Mouse (Mus musculus): ENCODE data around the gene Gpr3. TPM values are rescaled to one million over a fixed set of nuclear protein-coding genes. Genes with fewer than 3 reads are reported as not detected.

Gene Gpr3
- polyA plus RNA-seq, 1 experiment from 2014 or later: 0.15 TPM

DNA sequence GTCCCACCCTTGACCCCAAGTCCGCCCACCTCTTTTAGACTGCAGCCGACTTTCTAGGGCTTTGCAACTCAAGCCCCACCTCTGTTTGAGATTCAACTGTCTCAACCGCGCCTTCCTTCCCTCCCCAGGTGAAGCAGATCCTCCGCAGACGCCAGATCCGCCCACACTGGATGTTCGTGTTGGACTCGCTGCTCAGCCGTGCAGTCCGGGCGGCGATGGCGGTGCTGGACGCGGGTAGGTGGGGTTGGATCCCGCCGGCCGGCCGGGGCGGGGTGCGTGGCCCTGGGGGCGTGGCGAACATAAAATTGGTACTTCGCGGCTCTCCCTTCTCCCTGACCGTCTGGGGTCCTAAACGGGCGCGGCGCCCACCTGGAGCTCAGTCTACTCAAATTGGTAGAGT lies 38.9 kb upstream of the Gpr3 start:
- 0 out of 2 replicates have a peak, but pooled peaks have one; percentile 27 for ATAC-seq (ENCODE audit: low read depth)
- Histone ChIP-seq H3K4me2 (ENCODE audit: low read depth, low read length) (peak overlapping the region; percentile 68), H3K9ac (ENCODE audit: low read length) (peak overlapping the region; percentile 49; the same call in 1 of the 2 replicates), H3K27ac (ENCODE audit: low read length) (no peak overlapping the region), H3K36me3 (ENCODE audit: control insufficient read depth, insufficient read depth, low read length) (no peaks in the 10 kb centered on the region), H3K4me1 (replicated peaks; ENCODE audit: control insufficient read depth, insufficient read depth, low read length) (peaks cover 13% of the 10 kb centered on the region), H3K9me3 (ENCODE audit: control insufficient read depth, low read length) (no peaks in the 10 kb centered on the region), H3K4me3 (ENCODE audit: low read length) (peak overlapping the region; percentile 40), H3K27me3 (ENCODE audit: control insufficient read depth, insufficient read depth, low read depth, low read length) (peaks cover 42% of the 10 kb centered on the region)
- WGBS: 5% methylated on average over 31 of the region's 31 CpGs

- no peaks in the 10 kb centered on the region for H3K9me3 ChIP-seq (ENCODE audit: control insufficient read depth, low read length)
- 0 out of 2 replicates have a peak overlapping the region, but pooled peaks have one; percentile 33 for H3K9ac ChIP-seq (ENCODE audit: low read length)
- H3K4me3 ChIP-seq (ENCODE audit: low read length): peak overlapping the region; percentile 40
- peak; percentile 67 for ATAC-seq (ENCODE audit: low read depth)
- WGBS: 3% methylated on average over 22 of the region's 22 CpGs
- H3K27ac ChIP-seq (ENCODE audit: low read length): no peak overlapping the region
- no peaks in the 10 kb centered on the region for H3K36me3 ChIP-seq (ENCODE audit: control insufficient read depth, insufficient read depth, low read length)
- peaks cover 13% of the 10 kb centered on the region for H3K4me1 ChIP-seq (replicated peaks; ENCODE audit: control insufficient read depth, insufficient read depth, low read length)
- peaks cover 41% of the 10 kb centered on the region for H3K27me3 ChIP-seq (ENCODE audit: control insufficient read depth, insufficient read depth, low read depth, low read length)
- peak overlapping the region; percentile 68 for H3K4me2 ChIP-seq (ENCODE audit: low read depth, low read length)
Observed at GRCm38 (mm10) chr4:133250609-133251008, 38.3 kb upstream of the Gpr3 start.

- Histone ChIP-seq H3K4me2 (ENCODE audit: low read depth, low read length) (no peak overlapping the region), H3K36me3 (ENCODE audit: control insufficient read depth, insufficient read depth, low read length) (no peaks in the 10 kb centered on the region), H3K27ac (ENCODE audit: low read length) (no peak overlapping the region), H3K9me3 (ENCODE audit: control insufficient read depth, low read length) (no peaks in the 10 kb centered on the region), H3K4me1 (replicated peaks; ENCODE audit: control insufficient read depth, insufficient read depth, low read length) (peaks cover 13% of the 10 kb centered on the region), H3K27me3 (ENCODE audit: control insufficient read depth, insufficient read depth, low read depth, low read length) (peaks cover 42% of the 10 kb centered on the region), H3K4me3 (ENCODE audit: low read length) (no peak overlapping the region), H3K9ac (ENCODE audit: low read length) (no peak overlapping the region)
- ATAC-seq (ENCODE audit: low read depth): no peak
- WGBS: 59% methylated on average over 13 of the region's 13 CpGs
Observed at GRCm38 (mm10) chr4:133247806-133248449, 35.6 kb upstream of the Gpr3 start.

- Histone ChIP-seq H3K4me2 (ENCODE audit: low read depth, low read length) (no peak overlapping the region), H3K36me3 (ENCODE audit: control insufficient read depth, insufficient read depth, low read length) (no peaks in the 10 kb centered on the region), H3K4me1 (replicated peaks; ENCODE audit: control insufficient read depth, insufficient read depth, low read length) (peaks cover 14% of the 10 kb centered on the region), H3K27me3 (ENCODE audit: control insufficient read depth, insufficient read depth, low read depth, low read length) (peaks cover 46% of the 10 kb centered on the region), H3K27ac (ENCODE audit: low read length) (no peak overlapping the region), H3K9ac (ENCODE audit: low read length) (no peak overlapping the region), H3K4me3 (ENCODE audit: low read length) (no peak overlapping the region), H3K9me3 (ENCODE audit: control insufficient read depth, low read length) (no peaks in the 10 kb centered on the region)
- whole genome bisulfite sequencing: 17% methylated on average over 15 of the region's 15 CpGs
- ATAC-seq (ENCODE audit: low read depth): no peak
Observed at GRCm38 (mm10) chr4:133247072-133247471, 34.7 kb upstream of the Gpr3 start.

GRCm38 (mm10) chr4:133244289-133244688 lies 32.0 kb upstream of the Gpr3 start:
- Histone ChIP-seq H3K36me3 (ENCODE audit: control insufficient read depth, insufficient read depth, low read length) (no peaks in the 10 kb centered on the region), H3K4me2 (ENCODE audit: low read depth, low read length) (no peak overlapping the region), H3K9me3 (ENCODE audit: control insufficient read depth, low read length) (no peaks in the 10 kb centered on the region), H3K4me3 (ENCODE audit: low read length) (no peak overlapping the region), H3K4me1 (replicated peaks; ENCODE audit: control insufficient read depth, insufficient read depth, low read length) (peaks cover 13% of the 10 kb centered on the region), H3K27ac (ENCODE audit: low read length) (no peak overlapping the region), H3K27me3 (ENCODE audit: control insufficient read depth, insufficient read depth, low read depth, low read length) (peaks cover 27% of the 10 kb centered on the region), H3K9ac (ENCODE audit: low read length) (no peak overlapping the region)
- no peak for ATAC-seq (ENCODE audit: low read depth)
- WGBS: 65% methylated on average over 1 of the region's 1 CpGs

GRCm38 (mm10) chr4:133243538-133243937 lies 31.2 kb upstream of the Gpr3 start:
- H3K4me2 ChIP-seq (ENCODE audit: low read depth, low read length): no peak overlapping the region
- no peak for ATAC-seq (ENCODE audit: low read depth)
- 21% methylated on average over 13 of the region's 13 CpGs for WGBS

GRCm38 (mm10) chr4:133242710-133243109 lies 30.4 kb upstream of the Gpr3 start:
- ATAC-seq (ENCODE audit: low read depth): no peak
- Histone ChIP-seq H3K4me2 (ENCODE audit: low read depth, low read length) (no peak overlapping the region), H3K9me3 (ENCODE audit: control insufficient read depth, low read length) (no peaks in the 10 kb centered on the region), H3K4me3 (ENCODE audit: low read length) (no peak overlapping the region), H3K27me3 (ENCODE audit: control insufficient read depth, insufficient read depth, low read depth, low read length) (peaks cover 20% of the 10 kb centered on the region), H3K36me3 (ENCODE audit: control insufficient read depth, insufficient read depth, low read length) (no peaks in the 10 kb centered on the region), H3K27ac (ENCODE audit: low read length) (no peak overlapping the region), H3K4me1 (replicated peaks; ENCODE audit: control insufficient read depth, insufficient read depth, low read length) (peaks cover 13% of the 10 kb centered on the region), H3K9ac (ENCODE audit: low read length) (no peak overlapping the region)
- 58% methylated on average over 9 of the region's 9 CpGs for WGBS

More at GRCm38 (mm10) chr4:133243538-133243937, 31.2 kb upstream of the Gpr3 start:
- H3K9me3 ChIP-seq (ENCODE audit: control insufficient read depth, low read length): no peaks in the 10 kb centered on the region
- no peak overlapping the region for H3K27ac ChIP-seq (ENCODE audit: low read length)
- peaks cover 24% of the 10 kb centered on the region for H3K27me3 ChIP-seq (ENCODE audit: control insufficient read depth, insufficient read depth, low read depth, low read length)
- no peak overlapping the region for H3K9ac ChIP-seq (ENCODE audit: low read length)
- H3K36me3 ChIP-seq (ENCODE audit: control insufficient read depth, insufficient read depth, low read length): no peaks in the 10 kb centered on the region
- H3K4me1 ChIP-seq (replicated peaks; ENCODE audit: control insufficient read depth, insufficient read depth, low read length): peaks cover 13% of the 10 kb centered on the region
- H3K4me3 ChIP-seq (ENCODE audit: low read length): no peak overlapping the region

GRCm38 (mm10) chr4:133241910-133242309 lies 29.6 kb upstream of the Gpr3 start:
- 23% methylated on average over 11 of the region's 11 CpGs for WGBS
- Histone ChIP-seq H3K4me3 (ENCODE audit: low read length) (peak overlapping the region; percentile 73), H3K9ac (ENCODE audit: low read length) (peak overlapping the region; percentile 83), H3K4me2 (ENCODE audit: low read depth, low read length) (peak overlapping the region; percentile 100), H3K4me1 (replicated peaks; ENCODE audit: control insufficient read depth, insufficient read depth, low read length) (peaks cover 13% of the 10 kb centered on the region), H3K36me3 (ENCODE audit: control insufficient read depth, insufficient read depth, low read length) (no peaks in the 10 kb centered on the region), H3K9me3 (ENCODE audit: control insufficient read depth, low read length) (no peaks in the 10 kb centered on the region), H3K27ac (ENCODE audit: low read length) (peak overlapping the region; percentile 42; the same call in 1 of the 2 replicates), H3K27me3 (ENCODE audit: control insufficient read depth, insufficient read depth, low read depth, low read length) (peaks cover 17% of the 10 kb centered on the region)
- ATAC-seq (ENCODE audit: low read depth): no peak; the same call in 1 of the 2 replicates

GRCm38 (mm10) chr4:133240934-133241908 lies 28.9 kb upstream of the Gpr3 start:
- Histone ChIP-seq H3K9ac (ENCODE audit: low read length) (peak overlapping the region; percentile 83), H3K27ac (ENCODE audit: low read length) (peak overlapping the region; percentile 91), H3K9me3 (ENCODE audit: control insufficient read depth, low read length) (no peaks in the 10 kb centered on the region), H3K4me3 (ENCODE audit: low read length) (peak overlapping the region; percentile 73), H3K4me2 (ENCODE audit: low read depth, low read length) (peak overlapping the region; percentile 100), H3K36me3 (ENCODE audit: control insufficient read depth, insufficient read depth, low read length) (no peaks in the 10 kb centered on the region), H3K4me1 (replicated peaks; ENCODE audit: control insufficient read depth, insufficient read depth, low read length) (peaks cover 13% of the 10 kb centered on the region), H3K27me3 (ENCODE audit: control insufficient read depth, insufficient read depth, low read depth, low read length) (peaks cover 11% of the 10 kb centered on the region)
- under 1% methylated on average over 74 of the region's 78 CpGs for WGBS
- ATAC-seq (ENCODE audit: low read depth): peak; percentile 94

Measured in lung, embryonic 16.5 days (tissue).